Mouse (Mus musculus) E14TG2a.4 (cell line): Measurements from ENCODE around the gene Xirp1.

Experiments
- CTCF ChIP-seq: conservative IDR thresholded peaks from 2 replicates; pipeline ENCODE4 v1.5.1; 2014; ENCODE audit warnings: low read length
- POU5F1 ChIP-seq: IDR thresholded peaks from 2 replicates; pipeline ENCODE4 v1.6.1; 2014; ENCODE audit warnings: low read length, borderline replicate concordance

GRCm38 (mm10) chr9:120009871-120010270 lies 13.5 kb downstream of the Xirp1 start:
- TF ChIP-seq CTCF: no peak
- TF ChIP-seq POU5F1: no peak
